Mouse (Mus musculus) lung, postnatal 0 days (tissue): Measurements from ENCODE around the gene Focad. TPM values are rescaled to one million over a fixed set of nuclear protein-coding genes. Genes with fewer than 3 reads are reported as not detected.
A peak's percentile ranks its signal among the peaks of the same experiment; 100 is the strongest.

Source experiments
- ATAC-seq: fragments of 200-750 bp; cut with Nextera tagmentation; 2 replicates; pipeline ENCODE4 v1.8.0; 2017; ENCODE audit warnings: moderate library complexity
- DNase-seq: peaks from one replicate; pipeline ENCODE4 v3.0.0-alpha.2; 2016; ENCODE audit warnings: low spot score
- H3K27ac ChIP-seq: fragments of 300-500 bp; sonication (generic); 2 replicates; pipeline ENCODE4 v1.5.1; 2014; ENCODE audit warnings: antibody characterized with exemption, mild to moderate bottlenecking, low read length, mixed read lengths
- H3K27me3 ChIP-seq: fragments of 300-500 bp; sonication (generic); replicated peaks from 2 replicates; pipeline ENCODE4 v1.6.1; 2014; ENCODE audit warnings: low read length, mixed read lengths; ENCODE audit not compliant: insufficient read depth
- H3K36me3 ChIP-seq: fragments of 300-500 bp; sonication (generic); 2 replicates; pipeline ENCODE4 v1.6.1; 2014; ENCODE audit warnings: low read length, mixed read lengths; ENCODE audit not compliant: insufficient read depth
- H3K4me1 ChIP-seq: fragments of 300-500 bp; sonication (generic); 2 replicates; pipeline ENCODE4 v1.6.1; 2014; ENCODE audit warnings: antibody characterized with exemption, low read depth, low read length, mixed read lengths; ENCODE audit not compliant: insufficient read depth
- H3K4me2 ChIP-seq: fragments of 300-500 bp; sonication (generic); replicated peaks from 2 replicates; pipeline ENCODE4 v1.6.1; 2014; ENCODE audit warnings: low read depth, mild to moderate bottlenecking, low read length, moderate library complexity, mixed read lengths
- H3K4me3 ChIP-seq: fragments of 300-500 bp; sonication (generic); 2 replicates; pipeline ENCODE4 v1.5.1; 2014; ENCODE audit warnings: low read depth, low read length
- H3K9ac ChIP-seq: fragments of 300-500 bp; sonication (generic); replicated peaks from 2 replicates; pipeline ENCODE4 v1.6.1; 2014; ENCODE audit warnings: low read depth, mild to moderate bottlenecking
- H3K9me3 ChIP-seq: fragments of 300-500 bp; sonication (generic); 2 replicates; pipeline ENCODE4 v1.6.1; 2016; ENCODE audit warnings: low read length, mixed read lengths
- CTCF ChIP-seq: IDR thresholded peaks from 2 replicates; pipeline ENCODE4 v1.5.1; 2016; ENCODE audit warnings: antibody characterized with exemption, mild to moderate bottlenecking
- EP300 ChIP-seq: IDR thresholded peaks from 2 replicates; pipeline ENCODE4 v1.6.1; 2016; ENCODE audit warnings: antibody characterized with exemption, mild to moderate bottlenecking, control low read depth
- WGBS: fragments of 180-500 bp; shearing (Covaris S2); extraction: QIAGEN DNeasy Blood & Tissue Kit; methylation state at CpG from one replicate; pipeline ENCODE4 v1.1.7; 2014; 5-methylcytosine and 5-hydroxymethylcytosine counted together
- polyA plus RNA-seq: library from polyadenylated mRNA; unstranded; fragments of >200 nt; fragmentation: Nextera tagmentation; extraction: Ambion mirVana; gene quantifications from 2 replicates; pipeline ENCODE4 v1.2.1, GENCODE M21; 2015

Gene Focad
- polyA plus RNA-seq, 1 experiment from 2014 or later: 6.3 TPM

DNA sequence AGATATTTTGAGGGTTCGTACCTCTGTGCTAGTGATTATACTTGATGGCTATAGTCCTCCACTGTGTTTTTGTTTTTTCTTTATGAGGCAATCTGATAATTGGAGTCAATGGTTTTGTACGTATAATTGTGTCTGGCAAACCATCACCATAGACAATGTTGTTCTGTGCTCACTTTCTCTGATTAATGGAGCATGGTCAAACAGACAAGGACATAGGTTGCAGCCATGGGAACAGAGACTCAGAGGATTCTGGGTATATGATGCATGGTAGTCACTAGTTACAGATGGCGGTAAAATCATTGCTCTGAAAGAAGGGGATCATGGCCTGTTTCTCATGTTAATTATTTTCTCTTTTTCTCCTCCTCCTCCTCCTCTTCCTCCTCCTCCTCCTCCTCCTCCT lies 205.1 kb downstream of the Focad start:
- Histone ChIP-seq H3K9me3 (no peaks in the 10 kb centered on the region), H3K27me3 (no peaks in the 10 kb centered on the region), H3K9ac (no peak overlapping the region), H3K4me2 (no peak overlapping the region), H3K27ac (no peak overlapping the region), H3K36me3 (no peaks in the 10 kb centered on the region), H3K4me1 (no peaks in the 10 kb centered on the region), H3K4me3 (no peak overlapping the region)
- TF ChIP-seq EP300: no peak
- 83% methylated on average over 3 of the region's 3 CpGs for WGBS
- ATAC-seq: no peak
- DNase-seq: no peak

DNA sequence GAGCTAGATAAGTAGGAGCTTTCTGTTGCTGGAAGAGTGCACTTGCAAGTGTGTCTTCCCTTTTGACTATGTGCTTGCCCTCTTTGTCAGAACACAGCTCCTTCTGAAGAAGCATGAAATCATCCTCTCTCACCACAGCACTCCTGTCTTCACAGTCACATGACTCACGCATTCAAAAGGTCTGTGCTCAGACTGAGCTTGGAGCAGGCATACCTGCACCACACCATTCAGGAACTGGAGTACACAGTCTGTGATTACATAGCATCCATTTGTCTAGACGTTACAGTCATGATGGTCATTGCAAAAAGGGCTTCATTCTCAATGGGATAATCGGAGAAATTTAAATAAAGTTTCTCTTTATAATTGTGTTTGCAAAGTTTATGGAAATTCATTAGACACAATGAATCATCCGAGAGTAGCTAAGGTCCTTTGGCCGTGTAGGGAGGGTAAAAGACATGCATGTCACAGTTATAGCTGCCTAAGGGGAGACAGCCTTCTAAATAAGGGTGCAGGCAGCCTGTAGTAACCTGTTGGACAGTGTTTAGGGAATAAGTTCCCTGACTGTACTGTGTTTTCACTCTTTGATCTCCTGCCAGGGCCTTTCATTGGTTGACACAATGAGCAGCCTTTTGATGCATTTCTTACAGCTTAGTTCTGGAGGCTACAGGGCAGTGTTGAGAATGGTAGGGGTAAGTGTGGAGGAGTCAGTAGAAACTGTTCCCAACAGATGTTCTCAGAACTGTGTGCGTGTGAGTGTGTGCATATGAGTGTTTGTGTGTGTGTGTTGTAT lies 206.6 kb downstream of the Focad start:
- DNase-seq (no peak), ATAC-seq (no peak)
- H3K9ac ChIP-seq: no peak overlapping the region
- no peaks in the 10 kb centered on the region for H3K27me3 ChIP-seq
- H3K4me3 ChIP-seq: no peak overlapping the region
- H3K36me3 ChIP-seq: no peaks in the 10 kb centered on the region
- TF ChIP-seq EP300 (no peak), CTCF (no peak)
- no peaks in the 10 kb centered on the region for H3K4me1 ChIP-seq
- H3K9me3 ChIP-seq: no peaks in the 10 kb centered on the region
- 79% methylated on average over 6 of the region's 6 CpGs for WGBS
- no peak overlapping the region for H3K4me2 ChIP-seq
- H3K27ac ChIP-seq: no peak overlapping the region

DNA sequence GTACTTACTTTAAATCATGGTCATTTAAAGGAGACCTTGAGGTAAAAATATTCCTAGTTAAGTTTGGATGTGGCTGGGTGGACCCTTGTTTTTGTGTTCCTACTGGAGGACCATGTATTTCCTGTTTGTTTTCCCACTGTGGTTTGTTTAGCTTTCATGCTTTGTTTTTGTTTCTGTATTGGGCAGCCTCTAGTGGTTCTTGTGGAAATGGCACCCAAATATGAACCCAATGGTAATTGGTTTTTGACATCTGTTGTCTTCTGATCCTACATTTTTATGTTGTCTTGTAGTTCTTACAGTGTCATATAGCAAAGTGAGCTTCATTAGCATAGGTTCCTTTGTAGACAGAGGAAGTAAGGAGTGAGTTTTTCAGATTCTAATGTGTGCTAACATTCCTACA lies 207.9 kb downstream of the Focad start:
- TF ChIP-seq CTCF: peak; percentile 83
- peak; percentile 45; the same call in 1 of the 2 replicates for TF ChIP-seq EP300
- no peaks in the 10 kb centered on the region for H3K27me3 ChIP-seq
- peak; percentile 60 for DNase-seq

DNA sequence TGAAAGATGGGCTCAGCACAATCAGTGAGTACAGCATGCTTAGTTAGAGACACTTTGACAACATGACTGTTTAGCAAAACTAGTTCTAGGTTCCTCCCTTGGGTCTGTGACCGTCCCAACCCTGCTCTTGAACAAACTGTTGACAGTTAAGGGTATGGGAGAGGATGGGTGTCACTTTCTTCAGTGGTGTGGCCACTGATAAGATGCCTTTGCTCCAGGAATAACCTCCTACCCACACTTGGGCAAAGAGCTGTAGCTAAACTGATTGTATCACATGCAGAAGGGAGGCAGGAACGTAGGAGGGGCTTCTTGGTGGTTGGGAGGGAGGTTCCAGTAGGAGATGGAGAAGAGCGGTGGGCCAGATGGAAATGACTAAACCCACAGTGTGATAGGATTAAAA lies 213.3 kb downstream of the Focad start:
- no peak for TF ChIP-seq CTCF
- TF ChIP-seq EP300: no peak
- H3K4me3 ChIP-seq: no peak overlapping the region
- 88% methylated on average over 3 of the region's 3 CpGs for WGBS
- no peaks in the 10 kb centered on the region for H3K4me1 ChIP-seq
- ATAC-seq (no peak), DNase-seq (no peak)
- no peaks in the 10 kb centered on the region for H3K36me3 ChIP-seq
- no peaks in the 10 kb centered on the region for H3K9me3 ChIP-seq
- no peak overlapping the region for H3K27ac ChIP-seq
- H3K4me2 ChIP-seq: no peak overlapping the region
- no peak overlapping the region for H3K9ac ChIP-seq
- H3K27me3 ChIP-seq: no peaks in the 10 kb centered on the region

More for the DNA sequence above, 207.9 kb downstream of the Focad start:
- Histone ChIP-seq H3K4me1 (no peaks in the 10 kb centered on the region), H3K36me3 (no peaks in the 10 kb centered on the region), H3K27ac (no peak overlapping the region), H3K4me3 (no peak overlapping the region), H3K9me3 (no peaks in the 10 kb centered on the region), H3K9ac (no peak overlapping the region), H3K4me2 (no peak overlapping the region)
- no peak for ATAC-seq

DNA sequence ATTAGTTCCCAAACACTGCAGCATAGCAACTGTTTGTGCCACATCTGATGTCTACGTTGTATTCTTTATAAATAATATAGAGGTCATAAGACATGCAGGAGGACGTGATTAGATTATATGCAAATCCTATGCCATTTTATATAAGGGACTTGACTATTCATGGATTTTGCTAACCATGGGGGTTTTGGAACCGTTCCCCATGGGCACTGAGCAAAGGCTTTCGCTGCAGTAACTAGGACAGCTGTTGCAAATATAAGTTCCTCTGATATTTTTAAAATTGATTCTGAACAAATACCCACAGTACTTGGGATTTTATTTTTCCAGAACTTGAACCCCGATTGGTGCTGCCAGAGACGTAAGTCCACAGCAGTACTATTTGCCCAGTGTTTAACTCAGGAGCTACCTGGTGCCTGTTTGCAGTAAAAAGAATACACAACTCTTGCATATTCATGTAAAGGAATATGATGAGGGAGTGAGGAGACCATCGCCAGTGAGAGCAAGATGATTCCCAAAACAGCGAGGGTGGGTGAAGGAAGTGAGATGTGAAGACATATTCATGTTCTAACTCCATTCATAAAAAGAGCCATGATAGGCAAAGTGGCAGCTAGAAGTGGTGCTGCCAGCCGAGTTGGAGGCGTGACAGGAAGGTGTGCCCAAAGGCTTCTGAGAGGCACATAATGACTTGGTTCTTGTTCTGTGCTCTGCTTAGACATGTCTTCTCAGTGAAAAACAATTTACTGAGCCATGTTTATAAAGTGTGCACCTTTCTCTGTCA lies 214.1 kb downstream of the Focad start:
- Histone ChIP-seq H3K36me3 (no peaks in the 10 kb centered on the region), H3K27me3 (no peaks in the 10 kb centered on the region), H3K9ac (no peak overlapping the region), H3K4me1 (no peaks in the 10 kb centered on the region), H3K9me3 (no peaks in the 10 kb centered on the region), H3K4me2 (no peak overlapping the region), H3K4me3 (no peak overlapping the region), H3K27ac (no peak overlapping the region)
- no peak for ATAC-seq
- no peak for DNase-seq
- TF ChIP-seq EP300 (no peak), CTCF (no peak)
- 89% methylated on average over 10 of the region's 10 CpGs for WGBS

DNA sequence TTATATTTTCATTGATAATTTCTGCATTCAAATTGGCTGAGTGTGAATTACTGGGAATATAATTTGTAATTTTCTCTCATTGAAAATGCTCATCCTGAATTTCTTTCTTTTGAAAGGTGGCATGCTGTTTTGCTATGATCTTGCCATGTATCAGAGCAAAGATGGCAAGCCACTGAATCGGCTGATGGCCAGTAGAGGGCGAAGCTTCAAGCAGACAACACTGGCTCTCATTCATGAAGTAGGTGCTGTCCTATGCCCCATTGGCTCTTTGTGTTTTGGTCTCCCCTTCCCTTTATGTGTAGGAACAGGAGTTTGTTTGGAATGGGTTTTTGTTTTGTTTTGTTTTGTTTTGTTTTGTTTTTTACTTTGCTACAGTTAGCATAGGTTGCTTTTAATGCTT lies 215.2 kb downstream of the Focad start:
- DNase-seq: peak; percentile 39
- no peaks in the 10 kb centered on the region for H3K27me3 ChIP-seq
- ATAC-seq: no peak
- no peak overlapping the region for H3K4me2 ChIP-seq
- H3K4me1 ChIP-seq: no peaks in the 10 kb centered on the region
- 42% methylated on average over 2 of the region's 2 CpGs for WGBS
- H3K27ac ChIP-seq: no peak overlapping the region
- TF ChIP-seq EP300 (no peak), CTCF (peak; percentile 70)
- no peaks in the 10 kb centered on the region for H3K9me3 ChIP-seq
- no peak overlapping the region for H3K9ac ChIP-seq
- no peak overlapping the region for H3K4me3 ChIP-seq
- no peaks in the 10 kb centered on the region for H3K36me3 ChIP-seq
